Mouse (Mus musculus): ENCODE data around the gene Tnnt3.

DNA sequence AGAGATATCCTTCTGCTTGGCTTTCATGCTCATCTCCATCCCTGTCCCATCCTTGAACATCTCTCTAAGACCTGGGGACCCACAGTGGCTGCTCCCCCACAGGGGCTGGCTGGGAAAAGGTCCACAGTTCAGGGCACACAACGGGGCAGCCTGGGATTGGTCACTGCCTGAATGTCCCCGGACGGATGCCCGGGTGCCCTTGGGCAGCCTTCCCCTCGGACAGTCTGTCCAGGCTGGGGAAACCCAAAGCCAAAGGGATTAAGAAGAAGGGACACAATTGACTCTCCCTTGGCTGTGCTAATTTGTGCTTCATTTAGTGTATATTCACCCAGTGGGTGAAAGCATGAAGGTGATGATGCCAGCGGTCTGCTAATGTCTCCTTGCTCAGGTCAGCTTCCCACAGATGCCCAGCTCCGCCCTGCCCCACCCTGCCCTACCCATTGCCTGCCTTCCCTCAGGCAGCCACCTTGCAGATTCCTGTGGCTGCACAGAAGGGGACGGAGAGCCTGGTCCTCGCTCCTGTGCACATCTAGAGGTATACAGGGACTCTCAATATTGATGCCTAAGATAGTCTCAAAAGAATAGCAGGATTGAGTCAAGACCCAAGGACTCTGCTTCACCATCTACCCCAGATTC is 60.0 kb downstream of the Tnnt3 start:
- no peak for TF ChIP-seq CTCF (IDR thresholded peaks at IDR 0.05; ENCODE audit: low read depth, low read length)
- no peak for TF ChIP-seq POLR2A (IDR thresholded peaks at IDR 0.05; ENCODE audit: insufficient read depth, low read length)
- no peak for TF ChIP-seq EP300 (IDR thresholded peaks at IDR 0.05; ENCODE audit: insufficient read depth, low read depth, low read length)
